Mouse (Mus musculus) forebrain, embryonic 11.5 days (tissue): ENCODE data around the gene Timm29. TPM values are rescaled to one million over a fixed set of nuclear protein-coding genes. Genes with fewer than 3 reads are reported as not detected.

ENCODE experiments used
- ATAC-seq: fragments of 200-750 bp; cut with Nextera tagmentation; replicated peaks from 2 replicates; pipeline ENCODE4 v1.8.0; 2017; ENCODE audit warnings: moderate TSS enrichment; ENCODE audit not compliant: low FRiP score
- DNase-seq: peaks from one replicate; pipeline ENCODE4 v3.0.0-alpha.2; 2017; ENCODE audit warnings: low spot score
- H3K27ac ChIP-seq: fragments of 300-500 bp; sonication (generic); 2 replicates; pipeline ENCODE4 v1.5.1; 2014; ENCODE audit warnings: low read depth, low read length
- H3K27me3 ChIP-seq: fragments of 300-500 bp; sonication (generic); 2 replicates; pipeline ENCODE4 v1.6.1; 2014; ENCODE audit warnings: mild to moderate bottlenecking, low read length, mixed read lengths; ENCODE audit not compliant: control insufficient read depth, insufficient read depth
- H3K36me3 ChIP-seq: fragments of 300-500 bp; sonication (generic); 2 replicates; pipeline ENCODE4 v1.6.1; 2014; ENCODE audit warnings: mild to moderate bottlenecking, low read length, moderate library complexity, mixed read lengths; ENCODE audit not compliant: control insufficient read depth, insufficient read depth
- H3K4me1 ChIP-seq: fragments of 300-500 bp; sonication (generic); replicated peaks from 2 replicates; pipeline ENCODE4 v1.6.1; 2014; ENCODE audit warnings: low read length, mixed read lengths; ENCODE audit not compliant: control insufficient read depth, insufficient read depth
- H3K4me2 ChIP-seq: fragments of 300-500 bp; sonication (generic); 2 replicates; pipeline ENCODE4 v1.6.1; 2014; ENCODE audit warnings: low read depth, mild to moderate bottlenecking, low read length, moderate library complexity, mixed read lengths; ENCODE audit not compliant: severe bottlenecking
- H3K4me3 ChIP-seq: fragments of 300-500 bp; sonication (generic); 2 replicates; pipeline ENCODE4 v1.5.1; 2014; ENCODE audit warnings: low read depth, low read length
- H3K9ac ChIP-seq: fragments of 300-500 bp; sonication (generic); 2 replicates; pipeline ENCODE4 v1.6.1; 2014; ENCODE audit warnings: low read length
- H3K9me3 ChIP-seq: fragments of 300-500 bp; sonication (generic); 2 replicates; pipeline ENCODE4 v1.6.1; 2016; ENCODE audit warnings: low read length, mixed read lengths; ENCODE audit not compliant: control insufficient read depth
- WGBS: fragments of 180-500 bp; shearing (Covaris S2); extraction: QIAGEN DNeasy Blood & Tissue Kit; methylation state at CpG from one replicate; pipeline ENCODE4 v1.1.7; 2014; 5-methylcytosine and 5-hydroxymethylcytosine counted together
- microRNA counts: library from miRNA; unstranded; fragments of <30 nt; microRNA quantifications from one replicate; lab custom pipeline; 2015
- microRNA-seq: library from miRNA; unstranded; fragments of <30 nt; microRNA quantifications from one replicate; pipeline ENCODE4, GENCODE M21; 2016; ENCODE audit not compliant: insufficient number of aligned reads
- polyA plus RNA-seq: library from polyadenylated mRNA; unstranded; fragments of >200 nt; fragmentation: Nextera tagmentation; extraction: Ambion mirVana; gene quantifications from 2 replicates; pipeline ENCODE4 v1.2.1, GENCODE M21; 2014

Timm29 gene
- polyA plus RNA-seq, 1 experiment from 2014 or later = 51.0 TPM

GRCm38 (mm10) chr9:21633106-21633505 is 40.6 kb downstream of the Timm29 start:
- 69% methylated on average over 3 of the region's 3 CpGs for WGBS
- no peaks in the 10 kb centered on the region for H3K4me1 ChIP-seq

GRCm38 (mm10) chr9:21635639-21636038 is 43.1 kb downstream of the Timm29 start:
- WGBS = 70% methylated on average over 7 of the region's 7 CpGs
- H3K9ac ChIP-seq = no peak overlapping the region
- ATAC-seq (no peak), DNase-seq (no peak)
- H3K4me1 ChIP-seq = no peaks in the 10 kb centered on the region
- H3K27ac ChIP-seq = no peak overlapping the region
- H3K4me3 ChIP-seq = no peak overlapping the region
- H3K9me3 ChIP-seq = no peaks in the 10 kb centered on the region
- H3K4me2 ChIP-seq = no peak overlapping the region
- H3K36me3 ChIP-seq = peaks cover 24% of the 10 kb centered on the region
- no peaks in the 10 kb centered on the region for H3K27me3 ChIP-seq

More at GRCm38 (mm10) chr9:21633106-21633505, 40.6 kb downstream of the Timm29 start:
- peaks cover 9% of the 10 kb centered on the region; the same call in 1 of the 2 replicates for H3K36me3 ChIP-seq
- no peak overlapping the region for H3K4me3 ChIP-seq
- H3K9ac ChIP-seq = no peak overlapping the region
- no peak for DNase-seq
- H3K27me3 ChIP-seq = no peaks in the 10 kb centered on the region
- H3K4me2 ChIP-seq = no peak overlapping the region
- H3K27ac ChIP-seq = no peak overlapping the region
- no peak for ATAC-seq
- no peaks in the 10 kb centered on the region for H3K9me3 ChIP-seq

GRCm38 (mm10) chr9:21639031-21639430 is 46.5 kb downstream of the Timm29 start:
- no peak overlapping the region for H3K4me3 ChIP-seq
- ATAC-seq = no peak
- H3K27me3 ChIP-seq = no peaks in the 10 kb centered on the region
- no peaks in the 10 kb centered on the region for H3K4me1 ChIP-seq
- H3K9ac ChIP-seq = no peak overlapping the region
- no peak for DNase-seq
- H3K4me2 ChIP-seq = no peak overlapping the region
- peaks cover 49% of the 10 kb centered on the region for H3K36me3 ChIP-seq
- no peaks in the 10 kb centered on the region for H3K9me3 ChIP-seq
- WGBS = 97% methylated on average over 11 of the region's 11 CpGs
- no peak overlapping the region for H3K27ac ChIP-seq

MicroRNA genes within 50 kb of the gene (microRNA counts, 519-probe panel; counts per million panel counts)
- microRNA mmu-miR-1946b (lab: Ali Mortazavi, UCI) = 31.2 counts per million

Small RNAs within 50 kb of the gene (microRNA-seq; reads per million reads assigned to microRNA genes)
- gene Mir1946b = not detected

Other genes starting within 250 kb of the Timm29 start
- gene Ilf3, start 224.9 kb upstream of the Timm29 start, polyA plus RNA-seq = 295 and 297 TPM in 2 replicates
- 58.2 and 61.5 TPM in 2 replicates for gene Qtrt1, start 180.9 kb upstream of the Timm29 start, polyA plus RNA-seq
- gene Dnm2, start 167.8 kb upstream of the Timm29 start, polyA plus RNA-seq = 72.8 and 74.0 TPM in 2 replicates
- 83.1 and 83.5 TPM in 2 replicates for gene Tmed1, start 82.5 kb upstream of the Timm29 start, polyA plus RNA-seq
- gene AB124611, start 66.5 kb upstream of the Timm29 start, polyA plus RNA-seq = 5.6 and 5.7 TPM in 2 replicates
- gene Carm1, start 45.8 kb upstream of the Timm29 start, polyA plus RNA-seq = 78.0 and 93.0 TPM in 2 replicates
- gene Yipf2, start 106 bp downstream of the Timm29 start, polyA plus RNA-seq = 15.5 and 16.0 TPM in 2 replicates
- gene Smarca4, start 23.4 kb downstream of the Timm29 start, polyA plus RNA-seq = 191 and 197 TPM in 2 replicates
- 23.2 and 23.7 TPM in 2 replicates for gene Ldlr, start 130.8 kb downstream of the Timm29 start, polyA plus RNA-seq
- gene Spc24, start 167.6 kb downstream of the Timm29 start, polyA plus RNA-seq = 138 and 162 TPM in 2 replicates
- gene Kank2, start 206.0 kb downstream of the Timm29 start, polyA plus RNA-seq = 5.1 and 5.9 TPM in 2 replicates
- gene Angptl8, start 242.8 kb downstream of the Timm29 start, polyA plus RNA-seq = 0.60 TPM in 1 of 2 replicates, not detected in the other